Mouse (Mus musculus) mature B cell (primary cell): ENCODE results near the gene Ckb.

Experiments
- in situ Hi-C: fragments of 300-500 bp; cut with MboI; formaldehyde crosslinking; loops from 2 replicates; pipeline ENCODE4 v1.14.3; 2019

The Ckb gene

DNA sequence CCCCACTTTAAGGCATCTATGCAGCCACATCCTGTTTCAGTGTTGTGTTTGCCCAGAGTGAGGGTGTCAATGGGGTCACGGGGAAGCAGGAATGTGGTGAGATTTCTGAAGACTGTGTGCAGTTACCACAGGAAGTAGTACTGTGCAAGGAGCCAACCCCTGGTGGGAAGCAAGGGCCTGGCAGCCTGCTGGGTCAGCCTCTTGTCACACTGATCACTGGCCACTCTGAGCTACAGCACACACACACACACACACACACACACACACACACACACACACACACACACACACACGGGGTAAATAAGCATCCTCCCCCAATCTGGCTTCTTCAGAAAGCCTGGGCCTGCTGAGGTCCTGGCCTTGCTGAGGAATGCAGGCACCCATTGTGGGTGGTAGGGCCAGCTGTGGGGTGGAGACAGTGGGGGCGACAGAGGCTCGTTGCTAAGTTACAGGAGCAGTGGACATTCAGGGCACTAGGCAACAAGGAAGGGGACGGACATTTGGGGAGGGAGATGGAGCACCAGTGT lies 19.3 kb upstream of the Ckb start:
- in situ Hi-C loops, result no loop called here

DNA sequence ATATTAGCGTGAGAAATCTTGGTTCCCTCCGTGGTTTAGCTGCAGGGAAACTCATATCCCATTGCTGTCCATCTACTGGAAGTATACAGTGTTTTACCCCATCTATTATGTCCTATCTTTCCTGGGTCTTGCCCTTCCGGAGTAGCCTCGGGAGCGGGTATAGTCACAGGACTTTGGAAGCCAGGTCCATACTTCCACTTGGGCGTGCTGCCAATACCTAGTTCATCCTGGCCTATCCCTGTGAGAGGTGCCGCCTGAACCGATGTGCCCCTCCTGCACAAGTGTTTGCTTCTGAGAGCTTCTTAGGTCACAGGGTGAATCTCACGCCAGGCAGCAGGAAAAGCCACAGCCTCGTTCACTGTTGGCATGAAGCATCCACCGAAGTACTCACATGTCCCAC lies 17.3 kb upstream of the Ckb start:
- in situ Hi-C loops, result no loop called here

DNA sequence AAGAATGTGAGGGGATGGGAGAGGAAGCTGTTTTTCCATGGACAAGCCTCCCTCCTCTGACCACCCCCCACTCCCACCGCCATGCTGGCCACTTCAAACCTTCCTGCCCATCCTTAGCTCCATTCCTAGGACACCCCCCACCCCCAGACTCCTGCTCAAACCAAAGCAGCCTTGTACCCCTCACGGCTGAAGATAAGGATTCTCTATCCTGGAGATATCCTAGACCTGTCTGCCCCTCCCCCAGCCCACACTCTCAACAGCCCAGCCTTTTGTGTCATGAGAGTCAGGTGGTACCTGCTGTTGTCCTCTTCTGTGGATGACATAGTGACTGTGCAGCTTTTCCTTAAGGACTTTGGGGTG lies 15.9 kb upstream of the Ckb start:
- in situ Hi-C loops, result no loop called here

- in situ Hi-C loops, result no loop called here
These were observed 15.4 kb upstream of the Ckb start for GRCm38 (mm10) chr12:111687350-111688068.

- in situ Hi-C loops, result no loop called here
These were observed 14.3 kb upstream of the Ckb start for GRCm38 (mm10) chr12:111686390-111686789.

- in situ Hi-C loops, result no loop called here
These were observed 10.7 kb upstream of the Ckb start for GRCm38 (mm10) chr12:111682806-111683205.

GRCm38 (mm10) chr12:111682003-111682402 lies 9.9 kb upstream of the Ckb start:
- in situ Hi-C loops, result no loop called here

DNA sequence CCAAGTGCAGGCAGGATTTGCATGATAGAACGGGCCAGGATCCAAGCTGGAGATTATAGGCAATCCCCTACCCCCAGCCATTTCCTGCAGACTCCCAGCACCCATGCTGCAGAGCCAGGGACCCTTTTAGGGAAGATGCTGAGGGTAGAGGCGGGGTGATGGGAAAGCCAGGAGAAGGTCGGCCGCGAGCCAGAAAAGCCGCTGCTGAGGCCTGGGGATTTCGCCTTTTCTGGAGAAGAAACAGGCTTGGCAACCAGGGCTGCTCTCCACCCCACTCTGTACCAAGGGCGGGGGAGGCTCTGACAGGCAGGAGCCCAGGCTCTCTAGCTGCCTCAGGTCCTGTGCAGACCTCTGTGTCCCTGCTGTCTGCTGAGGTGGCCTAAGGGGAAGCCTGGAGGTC lies 9.2 kb upstream of the Ckb start:
- in situ Hi-C loops, result no loop called here

DNA sequence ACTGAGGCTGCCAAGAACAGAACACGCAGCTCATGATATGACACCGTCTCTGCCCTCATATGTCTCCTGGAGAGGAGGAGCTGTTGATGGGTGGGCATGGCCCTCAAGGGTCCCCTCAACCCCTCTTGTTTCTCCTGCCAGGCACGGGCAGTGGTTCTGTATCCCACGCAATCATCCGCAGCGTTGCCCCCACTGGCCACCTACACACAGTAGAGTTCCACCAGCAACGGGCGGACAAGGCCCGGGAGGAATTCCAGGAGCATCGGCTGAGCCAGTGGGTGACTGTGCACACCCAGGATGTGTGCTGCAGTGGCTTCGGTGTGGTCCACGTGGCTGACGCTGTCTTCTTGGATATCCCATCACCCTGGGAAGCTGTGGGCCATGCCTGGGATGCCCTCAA lies 8.5 kb upstream of the Ckb start:
- in situ Hi-C loops, result no loop called here

- in situ Hi-C loops, result no loop called here
These were observed 6.9 kb upstream of the Ckb start for GRCm38 (mm10) chr12:111678997-111679396.

DNA sequence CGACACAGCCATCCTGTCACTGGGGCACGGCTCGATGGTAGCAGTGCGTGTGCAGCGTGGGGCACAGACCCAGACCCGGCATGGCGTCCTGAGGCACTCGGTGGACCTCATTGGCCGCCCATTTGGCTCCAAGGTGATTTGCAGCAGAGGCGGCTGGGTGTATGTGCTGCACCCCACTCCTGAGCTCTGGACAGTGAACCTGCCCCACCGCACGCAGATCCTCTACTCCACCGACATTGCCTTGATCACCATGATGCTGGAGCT lies 6.5 kb upstream of the Ckb start:
- in situ Hi-C loops, result no loop called here

DNA sequence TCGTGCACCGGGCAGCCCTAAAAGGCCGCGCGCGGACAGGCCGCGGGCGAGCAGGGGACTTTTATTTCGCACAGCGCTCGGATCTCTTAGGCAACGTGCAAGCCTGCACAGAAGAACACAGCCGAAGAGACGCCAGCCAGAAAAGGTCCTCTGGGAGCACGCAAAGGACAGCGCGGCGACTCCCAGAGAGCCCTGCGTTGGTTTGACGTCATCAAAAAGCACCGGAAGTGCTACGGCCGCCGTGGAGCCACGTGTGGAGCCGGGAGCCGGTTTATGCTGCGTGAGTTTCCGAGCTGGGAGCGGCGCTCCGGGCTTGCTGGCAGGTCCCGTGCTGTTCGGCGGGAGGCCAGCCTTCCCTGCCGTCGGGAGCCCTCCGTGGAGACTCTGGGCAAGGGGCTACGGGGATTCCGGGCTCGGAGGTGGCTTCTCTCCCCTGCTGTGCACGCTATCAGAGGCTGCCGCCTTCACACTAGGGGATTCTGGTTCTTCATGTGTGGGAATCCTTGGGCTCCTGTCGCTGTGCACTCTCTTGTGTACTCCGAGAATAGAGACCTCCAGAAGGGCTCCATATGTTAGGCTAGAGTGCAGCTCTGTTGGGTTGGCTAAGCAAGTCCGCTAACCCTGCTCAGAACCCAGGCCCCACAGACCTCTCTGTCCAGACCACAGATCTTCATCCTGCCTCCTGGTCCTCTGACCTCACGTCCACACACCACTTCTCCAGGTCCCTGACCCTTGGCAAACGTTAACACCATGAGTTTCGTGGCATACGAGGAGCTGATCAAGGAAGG lies 5.9 kb upstream of the Ckb start, which contains the start of gene Trmt61a:
Trmt61a (plus strand) TSS at position 224 of the 788 bp plus-strand sequence.
- in situ Hi-C loops, result no loop called here

- in situ Hi-C loops, result no loop called here
These were observed 5.3 kb upstream of the Ckb start for GRCm38 (mm10) chr12:111677421-111677820.

- in situ Hi-C loops, result no loop called here
These were observed 3.9 kb upstream of the Ckb start for GRCm38 (mm10) chr12:111675797-111676580.

DNA sequence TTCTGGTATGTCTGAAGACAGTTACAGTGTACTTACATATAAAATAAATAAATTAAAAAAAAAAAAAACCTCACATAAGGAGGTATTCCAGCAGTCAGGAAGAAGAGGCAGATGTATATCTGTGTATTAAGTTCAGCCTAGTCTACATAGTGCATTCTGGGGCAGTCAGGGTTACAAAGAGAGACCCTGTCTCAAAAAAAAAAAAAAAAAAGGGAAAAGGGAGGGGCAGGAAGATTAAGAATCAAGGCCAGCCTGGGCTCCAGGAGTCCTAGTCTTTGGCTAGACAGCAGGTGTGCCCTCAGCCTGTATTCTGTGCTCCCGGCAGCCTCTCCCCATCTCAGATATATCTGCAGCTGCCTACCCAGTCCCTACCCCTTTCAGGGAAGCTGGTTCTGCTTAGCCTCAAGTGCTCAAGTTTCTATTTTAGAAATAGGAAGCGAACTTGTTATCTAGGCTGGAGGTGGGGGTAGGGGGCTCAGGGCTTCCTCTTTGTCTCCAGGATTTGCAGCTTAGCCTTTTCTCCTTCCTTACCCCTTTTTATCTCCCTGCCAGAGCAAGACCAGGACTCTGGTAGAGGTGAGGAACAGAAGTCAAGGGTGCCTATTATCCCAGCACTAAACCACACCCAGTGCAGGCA lies 2.8 kb upstream of the Ckb start:
- in situ Hi-C loops, result no loop called here

- in situ Hi-C loops, result no loop called here
These were observed 443 bp upstream of the Ckb start for GRCm38 (mm10) chr12:111672581-111672980.

GRCm38 (mm10) chr12:111671431-111671902 lies 671 bp downstream of the Ckb start:
- in situ Hi-C loops, result no loop called here

DNA sequence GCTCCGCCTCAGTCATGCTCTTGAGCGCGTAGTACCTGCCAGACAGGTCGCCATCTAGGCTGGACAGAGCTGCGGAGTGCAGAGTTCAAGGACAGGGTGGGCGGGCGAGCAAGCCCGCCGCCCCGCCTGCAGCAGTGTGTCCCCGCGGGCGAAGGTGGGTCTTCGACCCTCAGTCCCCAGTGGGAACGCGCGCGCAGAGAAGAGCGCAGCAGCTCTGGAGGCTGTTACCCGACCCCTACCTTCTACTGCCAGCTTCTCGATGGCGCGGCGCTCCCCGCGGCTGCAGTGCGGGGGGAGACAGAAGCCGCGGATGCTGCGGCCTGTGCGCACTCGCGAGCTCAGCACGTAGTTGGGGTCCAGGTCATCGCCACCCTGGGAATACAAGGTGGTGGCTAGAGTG lies 1.2 kb downstream of the Ckb start:
- in situ Hi-C loops, result no loop called here

- in situ Hi-C loops, result no loop called here
These were observed 1.7 kb downstream of the Ckb start for GRCm38 (mm10) chr12:111670371-111670971.

GRCm38 (mm10) chr12:111669961-111670360 lies 2.2 kb downstream of the Ckb start:
- in situ Hi-C loops, result no loop called here

- in situ Hi-C loops, result no loop called here
These were observed 2.9 kb downstream of the Ckb start for GRCm38 (mm10) chr12:111669000-111669788.
